Mouse (Mus musculus): ENCODE data around the gene Ppm1a. TPM values are rescaled to one million over a fixed set of nuclear protein-coding genes. Genes with fewer than 3 reads are reported as not detected.

Ppm1a gene
- polyA plus RNA-seq, 1 experiment from 2014 or later = 55.6 TPM

GRCm38 (mm10) chr12:72761649-72762261 is 4.5 kb downstream of the Ppm1a start:
- WGBS = under 1% methylated on average over 39 of the region's 43 CpGs
- Histone ChIP-seq H3K36me3 (no peaks in the 10 kb centered on the region), H3K9me3 (replicated peaks) (no peaks in the 10 kb centered on the region), H3K9ac (peak overlapping the region; percentile 99), H3K4me3 (replicated peaks) (peak overlapping the region; percentile 86), H3K4me1 (peaks cover 17% of the 10 kb centered on the region), H3K27ac (replicated peaks) (peak overlapping the region; percentile 99), H3K4me2 (replicated peaks) (peak overlapping the region; percentile 63), H3K27me3 (no peaks in the 10 kb centered on the region)
- ATAC-seq (ENCODE audit: insufficient number of reproducible peaks, low FRiP score, low TSS enrichment, low read depth) = peak; percentile 73

- Histone ChIP-seq H3K4me2 (replicated peaks) (peak overlapping the region; percentile 63), H3K4me1 (peaks cover 12% of the 10 kb centered on the region), H3K27me3 (no peaks in the 10 kb centered on the region), H3K9me3 (replicated peaks) (no peaks in the 10 kb centered on the region), H3K36me3 (no peaks in the 10 kb centered on the region), H3K4me3 (replicated peaks) (peak overlapping the region; percentile 86), H3K27ac (replicated peaks) (no peak overlapping the region), H3K9ac (no peak overlapping the region)
- 37% methylated on average over 1 of the region's 1 CpGs for WGBS
- ATAC-seq (ENCODE audit: insufficient number of reproducible peaks, low FRiP score, low TSS enrichment, low read depth) = no peak
Measured at GRCm38 (mm10) chr12:72762502-72762901, 5.2 kb downstream of the Ppm1a start.

GRCm38 (mm10) chr12:72763156-72763555 is 5.9 kb downstream of the Ppm1a start:
- no peak for ATAC-seq (ENCODE audit: insufficient number of reproducible peaks, low FRiP score, low TSS enrichment, low read depth)
- no peak overlapping the region for H3K27ac ChIP-seq (replicated peaks)
- H3K4me2 ChIP-seq (replicated peaks) = 0 out of 2 replicates have a peak overlapping the region, but pooled peaks have one; percentile 19
- 0 out of 2 replicates have a peak overlapping the region, but pooled peaks have one; percentile 6 for H3K4me3 ChIP-seq (replicated peaks)
- H3K9ac ChIP-seq = no peak overlapping the region
- peaks cover 13% of the 10 kb centered on the region for H3K4me1 ChIP-seq
- no peaks in the 10 kb centered on the region for H3K9me3 ChIP-seq (replicated peaks)
- H3K36me3 ChIP-seq = no peaks in the 10 kb centered on the region
- H3K27me3 ChIP-seq = no peaks in the 10 kb centered on the region
- 49% methylated on average over 1 of the region's 1 CpGs for WGBS

GRCm38 (mm10) chr12:72767809-72768208 is 10.6 kb downstream of the Ppm1a start:
- no peak for ATAC-seq (ENCODE audit: insufficient number of reproducible peaks, low FRiP score, low TSS enrichment, low read depth)
- Histone ChIP-seq H3K27me3 (no peaks in the 10 kb centered on the region), H3K4me1 (peaks cover 11% of the 10 kb centered on the region), H3K9me3 (replicated peaks) (no peaks in the 10 kb centered on the region), H3K4me3 (replicated peaks) (no peak overlapping the region), H3K36me3 (peaks cover 7% of the 10 kb centered on the region; the same call in 1 of the 2 replicates), H3K9ac (no peak overlapping the region), H3K27ac (replicated peaks) (no peak overlapping the region), H3K4me2 (replicated peaks) (no peak overlapping the region)
- 86% methylated on average over 6 of the region's 6 CpGs for WGBS

- H3K4me3 ChIP-seq (replicated peaks) = no peak overlapping the region
- WGBS = 89% methylated on average over 2 of the region's 2 CpGs
- no peak for ATAC-seq (ENCODE audit: insufficient number of reproducible peaks, low FRiP score, low TSS enrichment, low read depth)
- no peak overlapping the region for H3K9ac ChIP-seq
- no peak overlapping the region for H3K27ac ChIP-seq (replicated peaks)
- peaks cover 8% of the 10 kb centered on the region for H3K4me1 ChIP-seq
- no peaks in the 10 kb centered on the region for H3K27me3 ChIP-seq
- no peaks in the 10 kb centered on the region for H3K9me3 ChIP-seq (replicated peaks)
- no peak overlapping the region for H3K4me2 ChIP-seq (replicated peaks)
- peaks cover 7% of the 10 kb centered on the region; the same call in 1 of the 2 replicates for H3K36me3 ChIP-seq
Measured at GRCm38 (mm10) chr12:72768230-72768629, 11.0 kb downstream of the Ppm1a start.

- H3K27ac ChIP-seq (replicated peaks) = no peak overlapping the region
- H3K4me3 ChIP-seq (replicated peaks) = no peak overlapping the region
- H3K36me3 ChIP-seq = peaks cover 7% of the 10 kb centered on the region; the same call in 1 of the 2 replicates
- H3K9ac ChIP-seq = no peak overlapping the region
- WGBS = 95% methylated on average over 5 of the region's 5 CpGs
- no peaks in the 10 kb centered on the region for H3K27me3 ChIP-seq
- no peak overlapping the region for H3K4me2 ChIP-seq (replicated peaks)
- no peak for ATAC-seq (ENCODE audit: insufficient number of reproducible peaks, low FRiP score, low TSS enrichment, low read depth)
- 0 out of 2 replicates have a peak, but pooled peaks cover 4% of the 10 kb centered on the region for H3K4me1 ChIP-seq
- no peaks in the 10 kb centered on the region for H3K9me3 ChIP-seq (replicated peaks)
Measured at GRCm38 (mm10) chr12:72769546-72770230, 12.4 kb downstream of the Ppm1a start.

GRCm38 (mm10) chr12:72771153-72771552 is 13.9 kb downstream of the Ppm1a start:
- Histone ChIP-seq H3K4me2 (replicated peaks) (no peak overlapping the region), H3K9me3 (replicated peaks) (no peaks in the 10 kb centered on the region), H3K27me3 (no peaks in the 10 kb centered on the region), H3K4me1 (0 out of 2 replicates have a peak, but pooled peaks cover 4% of the 10 kb centered on the region), H3K36me3 (peaks cover 12% of the 10 kb centered on the region), H3K4me3 (replicated peaks) (no peak overlapping the region), H3K9ac (no peak overlapping the region), H3K27ac (replicated peaks) (no peak overlapping the region)
- ATAC-seq (ENCODE audit: insufficient number of reproducible peaks, low FRiP score, low TSS enrichment, low read depth) = no peak
- 93% methylated on average over 2 of the region's 2 CpGs for WGBS

GRCm38 (mm10) chr12:72771711-72772110 is 14.5 kb downstream of the Ppm1a start:
- WGBS = 79% methylated on average over 3 of the region's 3 CpGs
- no peaks in the 10 kb centered on the region for H3K9me3 ChIP-seq (replicated peaks)
- H3K27me3 ChIP-seq = no peaks in the 10 kb centered on the region
- no peak overlapping the region for H3K27ac ChIP-seq (replicated peaks)
- H3K4me2 ChIP-seq (replicated peaks) = no peak overlapping the region
- H3K4me3 ChIP-seq (replicated peaks) = no peak overlapping the region
- H3K36me3 ChIP-seq = peaks cover 13% of the 10 kb centered on the region
- 0 out of 2 replicates have a peak, but pooled peaks cover 4% of the 10 kb centered on the region for H3K4me1 ChIP-seq
- no peak overlapping the region for H3K9ac ChIP-seq
- ATAC-seq (ENCODE audit: insufficient number of reproducible peaks, low FRiP score, low TSS enrichment, low read depth) = no peak

GRCm38 (mm10) chr12:72773921-72774320 is 16.7 kb downstream of the Ppm1a start:
- Histone ChIP-seq H3K4me3 (replicated peaks) (no peak overlapping the region), H3K27me3 (no peaks in the 10 kb centered on the region), H3K4me2 (replicated peaks) (no peak overlapping the region), H3K4me1 (no peaks in the 10 kb centered on the region), H3K27ac (replicated peaks) (no peak overlapping the region), H3K9ac (no peak overlapping the region), H3K9me3 (replicated peaks) (no peaks in the 10 kb centered on the region), H3K36me3 (peaks cover 13% of the 10 kb centered on the region)
- WGBS = 74% methylated on average over 7 of the region's 7 CpGs
- ATAC-seq (ENCODE audit: insufficient number of reproducible peaks, low FRiP score, low TSS enrichment, low read depth) = no peak

GRCm38 (mm10) chr12:72777244-72777643 is 20.0 kb downstream of the Ppm1a start:
- no peaks in the 10 kb centered on the region for H3K27me3 ChIP-seq

GRCm38 (mm10) chr12:72780136-72780535 is 22.9 kb downstream of the Ppm1a start:
- Histone ChIP-seq H3K36me3 (peaks cover 28% of the 10 kb centered on the region), H3K4me2 (replicated peaks) (no peak overlapping the region), H3K27me3 (no peaks in the 10 kb centered on the region), H3K4me1 (no peaks in the 10 kb centered on the region), H3K9me3 (replicated peaks) (no peaks in the 10 kb centered on the region), H3K4me3 (replicated peaks) (no peak overlapping the region), H3K9ac (no peak overlapping the region), H3K27ac (replicated peaks) (no peak overlapping the region)
- 94% methylated on average over 5 of the region's 5 CpGs for WGBS
- no peak for ATAC-seq (ENCODE audit: insufficient number of reproducible peaks, low FRiP score, low TSS enrichment, low read depth)

More at GRCm38 (mm10) chr12:72777244-72777643, 20.0 kb downstream of the Ppm1a start:
- Histone ChIP-seq H3K4me3 (replicated peaks) (no peak overlapping the region), H3K9me3 (replicated peaks) (no peaks in the 10 kb centered on the region), H3K9ac (no peak overlapping the region), H3K4me2 (replicated peaks) (no peak overlapping the region), H3K36me3 (peaks cover 9% of the 10 kb centered on the region; the same call in 1 of the 2 replicates), H3K4me1 (no peaks in the 10 kb centered on the region), H3K27ac (replicated peaks) (no peak overlapping the region)
- WGBS = 78% methylated on average over 4 of the region's 4 CpGs
- ATAC-seq (ENCODE audit: insufficient number of reproducible peaks, low FRiP score, low TSS enrichment, low read depth) = no peak

Measured in embryonic facial prominence, embryonic 15.5 days (tissue).